Mouse (Mus musculus) liver, embryonic 14.5 days (tissue): ENCODE measurements around the gene Klhl3. TPM values are rescaled to one million over a fixed set of nuclear protein-coding genes. Genes with fewer than 3 reads are reported as not detected.

Experiments
- ATAC-seq: fragments of 200-750 bp; cut with Nextera tagmentation; 2 replicates; pipeline ENCODE4 v1.8.0; 2017; ENCODE audit warnings: moderate number of reproducible peaks, mild to moderate bottlenecking, moderate library complexity; ENCODE audit not compliant: insufficient read depth
- DNase-seq, 3 experiments: peaks; one replicate each; pipeline ENCODE4 v3.0.0-alpha.2; 2012 to 2013; ENCODE audit warnings: low read depth in 3 of 3, low spot score in 3 of 3
- H3K27ac ChIP-seq: fragments of 300-500 bp; sonication (generic); 2 replicates; pipeline ENCODE4 v1.5.1; 2014; ENCODE audit warnings: moderate library complexity, mild to moderate bottlenecking, control low read depth, inconsistent platforms
- H3K27me3 ChIP-seq: fragments of 300-500 bp; sonication (generic); 2 replicates; pipeline ENCODE4 v1.6.1; 2014; ENCODE audit warnings: mild to moderate bottlenecking, low read length, moderate library complexity; ENCODE audit not compliant: control insufficient read depth, insufficient read depth
- H3K36me3 ChIP-seq: fragments of 300-500 bp; sonication (generic); replicated peaks from 2 replicates; pipeline ENCODE4 v1.6.1; 2014; ENCODE audit warnings: low read depth; ENCODE audit not compliant: control insufficient read depth, insufficient read depth
- H3K4me1 ChIP-seq, 2 experiments: fragments of 200-500 bp in 1 of 2; fragments of 300-500 bp in 1 of 2; sonication (generic) in 1 of 2; replicated peaks; 2 replicates each; pipeline ENCODE4 v1.6.1; 2012 to 2014; ENCODE audit warnings: antibody characterized with exemption in 1 of 2, inconsistent platforms in 1 of 2, low read length in 1 of 2; ENCODE audit not compliant: control insufficient read depth in 2 of 2, insufficient read depth in 2 of 2
- H3K4me2 ChIP-seq: fragments of 300-500 bp; sonication (generic); 2 replicates; pipeline ENCODE4 v1.6.1; 2014; ENCODE audit warnings: low read depth, mild to moderate bottlenecking, control low read depth, moderate library complexity
- H3K4me3 ChIP-seq, 2 experiments: fragments of 200-500 bp in 1 of 2; fragments of 300-500 bp in 1 of 2; sonication (generic) in 1 of 2; 2 replicates each; pipeline ENCODE4 v1.5.1; 2012 to 2014; ENCODE audit warnings: low read depth in 2 of 2, low read length in 2 of 2, mild to moderate bottlenecking in 2 of 2, control low read depth in 1 of 2, inconsistent platforms in 1 of 2, moderate library complexity in 1 of 2; ENCODE audit not compliant: insufficient read depth in 1 of 2
- H3K9ac ChIP-seq: fragments of 300-500 bp; sonication (generic); replicated peaks from 2 replicates; pipeline ENCODE4 v1.6.1; 2014; ENCODE audit warnings: mild to moderate bottlenecking, control low read depth, moderate library complexity
- H3K9me3 ChIP-seq: fragments of 300-500 bp; sonication (generic); 2 replicates; pipeline ENCODE4 v1.6.1; 2016; ENCODE audit warnings: low read length, mixed read lengths; ENCODE audit not compliant: control insufficient read depth
- CTCF ChIP-seq: IDR thresholded peaks from 2 replicates; pipeline ENCODE4 v1.5.1; 2016; ENCODE audit warnings: antibody characterized with exemption, low read depth, control low read depth
- EP300 ChIP-seq: IDR thresholded peaks from 2 replicates; pipeline ENCODE4 v1.6.1; 2016; ENCODE audit warnings: antibody characterized with exemption, low read depth
- WGBS: fragments of 180-500 bp; shearing (Covaris S2); extraction: QIAGEN DNeasy Blood & Tissue Kit; methylation state at CpG from one replicate; pipeline ENCODE4 v1.1.7; 2014; ENCODE audit not compliant: insufficient replicate concordance; 5-methylcytosine and 5-hydroxymethylcytosine counted together
- polyA plus RNA-seq, 2 experiments: library from polyadenylated mRNA; depleted of rRNA in 1 of 2; stranded (reverse) in 1 of 2; unstranded in 1 of 2; fragments of >200 nt; fragmentation: Nextera tagmentation in 1 of 2; extraction: Ambion mirVana in 1 of 2; gene quantifications; 2 replicates each; pipeline versions ENCODE4 v1.2.1 to v1.2.3; 2012 to 2014

The Klhl3 gene
- polyA plus RNA-seq, 2 experiments = 0.42 to 0.51 TPM

DNA sequence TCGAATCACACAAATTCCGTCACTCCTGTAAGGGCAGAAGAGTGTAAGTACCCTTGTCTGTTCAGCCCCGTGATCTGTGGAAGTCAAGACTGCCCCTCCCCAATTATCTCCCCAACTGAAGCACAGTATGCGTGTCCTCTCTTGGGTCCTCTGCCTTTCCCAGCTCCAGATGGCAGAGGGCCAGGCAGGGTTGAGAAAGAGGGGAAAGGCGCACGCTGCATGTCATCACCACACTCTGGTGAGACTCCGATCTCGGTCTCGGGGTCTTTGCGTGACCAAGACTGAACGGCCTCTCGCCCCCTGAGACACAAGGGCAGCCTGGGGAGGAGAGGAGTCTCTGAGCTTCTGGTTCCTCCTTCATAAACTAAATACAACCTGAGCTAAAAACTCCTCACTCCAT lies 42.9 kb downstream of the Klhl3 start:
- ATAC-seq = no peak
- Histone ChIP-seq H3K27me3 (no peaks in the 10 kb centered on the region), H3K4me2 (no peak overlapping the region), H3K27ac (no peak overlapping the region), H3K9me3 (no peaks in the 10 kb centered on the region), H3K36me3 (no peaks in the 10 kb centered on the region), H3K4me3 (no peak overlapping the region), H3K4me1 (peaks cover 0 to 14% of the 10 kb centered on the region in 2 experiments; a peak in 2 of 4 replicates), H3K9ac (no peak overlapping the region)
- no peak for TF ChIP-seq EP300
- no peak for TF ChIP-seq CTCF
- 62% methylated on average over 12 of the region's 12 CpGs for WGBS
- DNase-seq = no peak

DNA sequence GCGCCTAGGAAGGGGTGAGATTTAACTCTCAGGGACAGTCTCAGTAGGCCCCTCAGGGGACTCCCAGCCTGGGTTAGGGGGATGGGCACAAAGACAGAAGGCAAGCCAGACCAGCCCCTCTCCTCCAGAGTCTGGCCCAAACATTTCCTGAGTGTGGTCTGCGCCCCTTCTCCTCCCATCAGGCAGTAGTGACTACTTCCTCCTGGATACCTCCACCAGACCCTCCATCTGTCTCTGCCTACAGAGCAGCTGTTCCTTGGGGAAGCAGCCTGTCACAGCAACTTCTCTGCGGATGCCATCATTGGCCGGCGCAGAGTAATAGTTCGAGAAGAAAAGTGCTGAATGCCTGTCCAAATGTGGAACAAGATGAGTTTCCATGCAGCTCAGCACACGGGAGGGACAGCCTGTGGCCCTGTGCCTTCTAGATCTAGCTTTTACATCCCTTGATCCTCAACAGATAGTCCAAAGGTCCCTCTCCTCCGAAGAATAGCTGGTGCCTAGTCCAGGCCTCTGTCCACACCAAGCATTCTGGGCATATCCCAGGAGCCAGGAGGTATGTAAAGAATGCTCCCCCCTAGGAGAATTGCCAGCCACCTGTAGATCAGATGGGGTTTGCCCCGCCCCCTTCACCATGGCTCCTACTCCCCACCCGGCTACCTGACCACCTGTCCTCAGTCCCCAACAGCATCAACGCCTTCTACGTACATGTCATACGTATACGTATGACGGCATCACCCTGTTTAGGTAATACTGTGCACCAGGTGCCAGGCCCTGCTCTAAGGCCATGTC lies 44.8 kb downstream of the Klhl3 start:
- Histone ChIP-seq H3K4me2 (no peak overlapping the region), H3K36me3 (no peaks in the 10 kb centered on the region), H3K9me3 (no peaks in the 10 kb centered on the region), H3K27ac (no peak overlapping the region), H3K4me1 (peaks cover 0 to 14% of the 10 kb centered on the region in 2 experiments; a peak in 2 of 4 replicates), H3K4me3 (no peak overlapping the region), H3K27me3 (no peaks in the 10 kb centered on the region), H3K9ac (no peak overlapping the region)
- no peak for DNase-seq
- WGBS = 57% methylated on average over 15 of the region's 15 CpGs
- ATAC-seq = no peak
- no peak for TF ChIP-seq EP300
- no peak for TF ChIP-seq CTCF

DNA sequence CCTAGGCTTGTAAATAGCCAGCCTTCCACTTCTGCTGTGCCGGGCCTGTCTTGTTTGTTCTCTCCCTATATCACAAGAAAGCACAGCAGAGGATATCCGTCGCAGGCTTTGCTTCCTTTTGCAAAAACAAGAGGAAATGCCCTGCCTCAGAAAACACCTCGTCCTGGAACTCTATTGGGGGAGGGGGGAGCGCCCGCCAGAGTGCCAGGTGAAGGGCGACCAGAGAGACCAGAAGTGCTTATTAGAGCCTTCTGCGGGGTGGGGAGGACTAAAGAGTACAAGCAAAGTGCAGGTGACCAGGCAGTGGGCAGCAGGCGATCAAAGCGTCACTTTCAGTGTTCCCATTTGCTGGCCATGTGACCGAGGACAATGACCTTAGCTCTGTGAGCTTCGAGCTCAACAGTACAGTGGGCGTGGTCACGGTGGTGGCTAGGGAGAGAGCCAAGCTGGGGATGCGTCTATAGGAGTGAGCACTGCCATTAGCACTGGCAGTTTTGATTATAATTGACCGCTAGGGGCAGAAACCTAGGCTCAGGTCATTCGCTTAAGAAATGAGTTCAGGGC lies 45.8 kb downstream of the Klhl3 start:
- no peak overlapping the region for H3K9ac ChIP-seq
- WGBS = 3% methylated on average over 17 of the region's 17 CpGs
- H3K27ac ChIP-seq = peak overlapping the region; percentile 6; the same call in 1 of the 2 replicates

DNA sequence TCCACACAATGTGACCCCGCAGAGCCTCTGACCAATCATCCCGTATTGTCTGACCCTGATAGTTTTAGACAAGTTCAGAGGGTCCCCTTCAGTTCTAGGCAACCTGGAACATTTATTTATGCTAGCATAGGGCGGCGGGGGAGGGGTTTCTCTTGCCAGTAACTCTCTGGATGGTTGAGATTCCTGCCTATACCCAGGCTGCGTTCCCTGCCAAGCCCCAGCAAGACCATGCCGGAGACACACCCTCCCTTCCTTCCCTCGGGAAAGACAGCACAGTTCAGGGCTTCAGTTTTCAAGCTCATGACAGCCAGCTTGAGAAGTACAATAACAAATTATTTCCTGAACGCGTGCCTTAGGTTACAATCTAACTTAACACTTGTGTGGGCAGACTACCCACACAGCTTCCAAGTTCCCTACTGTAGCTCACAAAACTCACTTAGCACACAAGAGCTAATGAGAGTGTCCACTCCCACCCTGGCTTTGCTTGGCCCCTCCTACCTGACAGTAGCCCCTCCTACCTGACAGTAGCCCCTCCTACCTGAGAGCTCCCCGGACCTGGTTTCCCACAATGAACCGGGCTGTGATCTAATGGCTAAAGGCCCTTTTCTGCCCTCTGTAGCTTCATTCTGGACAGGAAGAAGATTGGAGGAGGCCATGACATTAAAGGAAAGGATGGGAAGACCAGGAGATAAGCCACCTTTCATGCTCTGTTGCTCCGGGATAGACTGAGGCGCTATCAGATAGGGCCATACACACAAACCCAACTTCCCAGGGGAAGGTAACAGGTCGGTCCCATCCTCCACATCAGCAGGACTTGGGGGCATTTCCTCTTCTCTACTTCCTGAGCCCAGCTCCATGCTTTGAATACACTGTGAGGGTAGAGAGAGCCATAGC lies 46.6 kb downstream of the Klhl3 start:
- peak overlapping the region; percentile 47 for H3K4me2 ChIP-seq
- ATAC-seq (peak; percentile 38; the same call in 1 of the 2 replicates), DNase-seq (peak in 1 of 3 experiments; percentile 9)
- no peaks in the 10 kb centered on the region for H3K36me3 ChIP-seq
- no peak overlapping the region for H3K27ac ChIP-seq
- TF ChIP-seq EP300 (no peak), CTCF (no peak)
- no peaks in the 10 kb centered on the region for H3K9me3 ChIP-seq
- H3K9ac ChIP-seq = no peak overlapping the region
- H3K27me3 ChIP-seq = no peaks in the 10 kb centered on the region
- 24% methylated on average over 14 of the region's 14 CpGs for WGBS
- H3K4me3 ChIP-seq = no peak overlapping the region
- H3K4me1 ChIP-seq = peaks cover 0 to 11% of the 10 kb centered on the region in 2 experiments; a peak in 2 of 4 replicates

More for the DNA sequence above, 45.8 kb downstream of the Klhl3 start:
- peaks cover 0 to 13% of the 10 kb centered on the region in 2 experiments; a peak in 2 of 4 replicates for H3K4me1 ChIP-seq
- H3K4me2 ChIP-seq = peak overlapping the region; percentile 47
- no peaks in the 10 kb centered on the region for H3K36me3 ChIP-seq
- H3K9me3 ChIP-seq = no peaks in the 10 kb centered on the region
- peak; percentile 50 to 59 (median 50) for DNase-seq
- no peak overlapping the region for H3K4me3 ChIP-seq
- no peak for TF ChIP-seq EP300
- TF ChIP-seq CTCF = peak; percentile 54
- ATAC-seq = peak; percentile 82
- H3K27me3 ChIP-seq = no peaks in the 10 kb centered on the region
